Mouse (Mus musculus): ENCODE data around the gene Slc23a2.

Gene Slc23a2

GRCm38 (mm10) chr2:132144971-132145691 is at the start of gene Slc23a2:
TSS of gene Slc23a2 (minus strand) at chr2:132145108.
- DNase-seq: peak; percentile 48 to 58

DNA sequence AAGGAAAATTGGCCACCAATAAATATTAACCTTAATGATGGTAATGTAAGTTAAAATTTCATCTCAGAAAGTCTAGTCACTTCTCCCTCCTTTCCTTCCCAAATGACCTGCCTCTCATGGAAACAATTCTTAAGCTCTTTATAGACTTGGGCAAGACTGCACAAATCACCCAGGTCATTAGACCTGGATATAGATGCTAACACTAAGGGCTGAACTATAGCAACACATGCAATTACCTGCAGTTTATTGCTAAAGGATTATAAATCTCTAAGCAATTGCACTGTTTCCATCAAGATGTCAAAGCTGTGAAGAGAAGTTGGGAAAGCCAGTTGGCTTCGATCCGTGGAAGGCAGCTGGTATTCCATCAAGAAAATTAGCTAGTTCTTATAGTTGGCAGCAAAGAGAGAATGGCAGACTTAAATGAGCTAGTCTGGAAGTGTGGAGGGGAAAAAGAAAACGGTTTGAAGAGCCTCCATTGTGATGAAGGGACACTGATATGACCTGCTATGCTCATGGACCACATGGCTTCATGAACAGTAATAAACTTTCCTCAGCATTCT is 45.8 kb upstream of the Slc23a2 start:
- DNase-seq: no peak

DNA sequence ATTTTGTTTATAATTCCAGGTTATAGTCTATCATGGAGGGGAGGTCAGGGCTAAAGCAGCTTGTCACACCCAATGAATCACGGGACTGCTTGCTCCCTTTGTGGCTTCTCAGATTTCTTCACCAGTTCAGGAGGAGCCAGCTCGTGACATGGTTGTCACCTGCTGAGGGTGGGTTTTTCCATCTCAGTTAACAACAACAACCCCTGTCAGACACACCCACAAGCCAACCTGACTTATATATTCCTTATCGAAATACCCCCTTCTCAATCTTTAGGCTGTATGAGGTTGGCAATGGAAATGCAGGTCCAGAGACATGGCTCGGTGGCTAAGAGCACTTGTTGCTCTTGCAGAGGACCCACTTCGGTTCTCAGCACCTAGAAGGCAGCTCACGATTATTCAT is 39.0 kb upstream of the Slc23a2 start:
- no peak for DNase-seq

DNA sequence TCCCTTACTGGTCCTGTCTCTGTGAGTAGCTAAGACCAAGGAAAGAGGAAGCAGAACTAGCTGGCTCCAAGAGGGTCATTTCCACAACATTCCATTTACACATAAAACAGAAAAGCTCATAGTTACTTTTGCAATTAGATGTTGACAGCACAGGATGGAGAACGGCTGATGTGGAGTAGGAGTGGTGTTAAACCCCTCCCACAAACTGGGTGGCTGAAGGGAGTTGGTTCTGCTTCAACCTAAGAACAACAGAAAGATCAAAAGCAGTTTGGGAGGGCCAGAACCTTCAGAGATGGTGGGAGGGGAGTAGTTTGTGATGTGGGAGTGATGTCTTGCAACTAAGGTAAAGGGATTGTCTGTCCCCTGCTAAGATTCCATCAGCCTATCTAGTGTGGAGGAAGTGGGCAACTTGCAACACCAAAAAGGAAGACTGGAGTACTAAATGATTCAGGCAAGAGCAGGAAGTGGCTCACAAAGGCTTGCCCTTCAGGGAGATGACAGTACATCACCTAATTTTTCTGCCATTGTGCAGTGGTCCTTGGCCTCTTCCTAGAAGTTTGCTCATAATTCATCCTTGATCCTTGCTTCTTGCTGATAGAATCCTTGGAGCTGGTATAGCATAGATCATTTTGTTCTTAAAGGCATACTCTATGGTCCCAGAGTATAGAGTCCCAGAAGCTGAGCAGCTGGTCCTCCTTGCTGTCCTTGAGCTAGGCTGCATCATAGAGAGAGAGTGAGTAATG is 35.7 kb upstream of the Slc23a2 start:
- no peak for DNase-seq

DNA sequence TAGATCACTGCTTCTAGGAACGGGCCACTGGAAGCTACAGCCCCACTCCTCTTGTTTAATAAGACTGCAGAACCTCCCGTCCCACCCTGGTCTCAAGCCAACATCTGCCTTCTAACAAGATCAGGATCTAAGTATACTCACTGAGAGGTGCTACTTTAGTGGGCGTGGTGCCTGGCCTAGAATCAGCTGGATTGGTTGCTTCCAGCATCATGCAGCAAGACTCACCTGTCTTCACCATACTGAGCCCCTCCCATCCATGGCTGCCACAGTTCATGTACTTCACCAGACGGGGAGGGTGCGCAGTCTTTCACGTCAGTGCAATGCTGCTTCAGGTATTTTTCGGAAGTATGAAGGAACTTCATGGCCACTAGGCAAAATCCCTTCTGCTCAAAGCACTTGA is 34.5 kb upstream of the Slc23a2 start:
- DNase-seq: no peak

- no peak for DNase-seq
These were observed 32.5 kb upstream of the Slc23a2 start for GRCm38 (mm10) chr2:132177406-132177805.

GRCm38 (mm10) chr2:132176289-132176848 is 31.5 kb upstream of the Slc23a2 start:
- no peak for DNase-seq

DNA sequence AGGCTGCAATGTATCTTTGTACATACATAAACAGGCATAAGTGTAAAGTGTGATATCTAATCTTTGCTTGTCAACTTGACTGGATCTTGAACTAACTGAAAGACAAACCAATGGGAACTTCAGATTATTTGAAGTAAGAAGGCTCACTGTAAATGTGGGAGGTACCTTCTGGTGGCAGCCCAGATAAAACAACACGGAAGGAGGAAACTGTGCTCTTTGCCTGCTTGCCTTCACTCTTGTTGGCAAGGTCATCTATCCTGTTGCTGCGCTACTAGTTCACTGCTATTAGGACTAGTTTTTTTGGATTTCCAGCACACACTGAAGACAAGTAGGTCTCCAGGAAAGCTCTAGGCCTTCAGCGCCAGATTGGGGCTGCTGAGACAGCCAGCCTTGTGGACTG is 29.1 kb upstream of the Slc23a2 start:
- no peak for DNase-seq

GRCm38 (mm10) chr2:132171939-132172338 is 27.0 kb upstream of the Slc23a2 start:
- DNase-seq: no peak

DNA sequence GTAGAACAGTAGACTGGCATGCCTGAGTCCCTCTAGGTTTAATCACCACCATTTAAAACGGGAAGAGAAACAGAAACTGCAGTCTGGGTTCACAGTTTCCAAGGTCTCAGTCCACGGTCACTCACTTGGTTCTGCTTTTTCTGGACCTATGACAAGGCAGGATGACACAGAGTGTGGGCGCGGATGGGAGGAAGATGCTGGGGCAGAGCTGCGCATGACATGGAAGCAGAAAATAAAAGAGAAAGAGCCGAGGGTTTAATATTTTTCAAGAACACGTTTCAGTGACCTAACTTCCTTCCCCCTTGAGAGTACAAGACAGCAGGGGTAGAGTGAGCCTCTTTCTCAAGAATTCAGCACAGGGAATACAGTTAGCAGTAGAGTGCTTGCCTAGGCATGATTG is 24.2 kb upstream of the Slc23a2 start:
- no peak for DNase-seq

DNA sequence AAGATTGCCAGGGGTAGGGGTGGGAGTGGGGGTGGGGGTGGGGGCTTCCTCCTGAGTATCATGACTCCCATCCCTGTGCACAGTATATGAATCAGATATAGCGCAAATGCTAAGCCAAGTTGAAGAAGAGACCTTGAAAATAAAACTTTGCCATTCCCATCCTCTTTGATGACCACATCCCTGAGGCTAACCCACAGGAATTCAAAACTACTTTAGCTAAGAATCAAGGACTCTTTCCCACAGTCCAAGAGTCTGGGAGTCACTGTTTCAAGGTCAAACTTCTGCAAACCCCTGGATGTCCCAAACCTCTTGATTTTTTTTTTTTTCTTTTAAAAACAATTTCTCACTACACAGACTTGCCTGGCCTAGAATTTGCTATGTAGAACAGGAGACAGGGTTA is 18.7 kb upstream of the Slc23a2 start:
- DNase-seq: no peak

GRCm38 (mm10) chr2:132157482-132157881 is 12.6 kb upstream of the Slc23a2 start:
- peak; percentile 24 to 35 for DNase-seq

GRCm38 (mm10) chr2:132152670-132153069 is 7.8 kb upstream of the Slc23a2 start:
- no peak for DNase-seq

DNA sequence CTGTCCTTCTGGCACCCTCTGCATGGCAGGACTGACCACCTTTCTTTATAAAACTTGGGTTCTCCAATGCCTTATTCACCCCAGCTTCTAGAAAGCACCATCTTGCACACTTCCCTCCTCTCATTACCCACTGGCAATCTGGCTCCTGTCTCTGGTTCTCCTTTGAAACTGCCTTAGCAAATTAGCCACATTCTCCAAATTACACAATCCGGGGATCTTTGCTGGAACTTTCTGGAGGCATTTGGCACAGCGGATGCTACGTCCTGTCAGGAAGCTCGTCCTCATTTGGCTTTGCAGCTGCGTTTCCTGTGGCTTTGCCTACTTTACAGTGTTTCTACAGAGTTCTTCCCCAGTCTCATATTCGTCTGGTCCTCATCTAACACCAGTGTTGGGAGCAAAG is 6.7 kb upstream of the Slc23a2 start:
- DNase-seq: no peak

- no peak for DNase-seq
These were observed 6.0 kb upstream of the Slc23a2 start for GRCm38 (mm10) chr2:132150926-132151325.

GRCm38 (mm10) chr2:132146502-132146901 is 1.6 kb upstream of the Slc23a2 start:
- DNase-seq: no peak

DNA sequence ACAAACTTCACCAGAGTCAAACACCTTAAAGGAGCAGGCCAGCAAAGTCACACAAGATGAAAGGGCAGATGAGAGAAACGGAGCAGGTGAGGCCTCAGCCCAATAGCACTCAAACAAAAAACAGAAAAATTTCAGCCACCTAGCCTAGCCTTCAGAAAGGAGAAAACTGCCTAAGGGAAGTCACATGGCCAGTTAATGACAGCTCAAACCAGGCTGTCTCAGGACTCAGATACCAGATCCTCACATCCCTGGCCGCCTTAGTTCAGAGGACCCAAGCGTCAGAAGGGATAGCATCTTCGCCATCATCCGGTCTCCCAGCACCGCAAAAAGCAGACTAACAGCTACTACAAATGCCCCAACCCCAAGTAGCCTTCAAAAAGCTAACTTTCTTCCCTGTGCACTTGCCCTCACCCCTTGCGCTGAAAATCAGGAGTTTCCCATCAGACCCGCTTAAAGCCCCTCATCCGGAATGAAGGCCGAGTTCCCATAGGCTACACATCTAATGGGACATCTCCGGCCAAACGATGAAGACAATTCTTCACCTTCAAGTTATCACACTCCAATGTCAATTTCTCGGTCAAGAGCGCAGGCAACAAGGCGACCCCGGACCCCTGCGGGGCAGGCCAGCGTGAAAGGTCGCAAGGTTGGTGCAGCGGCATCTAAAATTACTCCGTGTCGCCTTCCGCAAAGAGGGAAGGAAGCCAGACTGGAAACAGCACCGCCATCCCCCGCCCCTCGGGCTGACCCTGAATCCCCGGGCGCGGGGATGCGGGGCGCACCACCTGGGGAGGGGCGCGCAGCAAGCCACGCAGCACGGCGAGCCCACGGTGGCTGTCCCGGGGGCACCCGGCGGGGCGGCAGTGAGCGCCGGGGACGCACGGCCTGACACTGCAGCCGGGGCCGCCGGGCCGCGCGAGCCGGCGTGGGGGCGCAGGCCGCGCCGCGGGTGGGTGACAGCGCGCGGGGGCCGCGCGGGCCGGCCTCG is 673 bp downstream of the Slc23a2 start:
- DNase-seq: peak; percentile 43 to 49

- DNase-seq: no peak
These were observed 2.3 kb downstream of the Slc23a2 start for GRCm38 (mm10) chr2:132142606-132143005.

DNA sequence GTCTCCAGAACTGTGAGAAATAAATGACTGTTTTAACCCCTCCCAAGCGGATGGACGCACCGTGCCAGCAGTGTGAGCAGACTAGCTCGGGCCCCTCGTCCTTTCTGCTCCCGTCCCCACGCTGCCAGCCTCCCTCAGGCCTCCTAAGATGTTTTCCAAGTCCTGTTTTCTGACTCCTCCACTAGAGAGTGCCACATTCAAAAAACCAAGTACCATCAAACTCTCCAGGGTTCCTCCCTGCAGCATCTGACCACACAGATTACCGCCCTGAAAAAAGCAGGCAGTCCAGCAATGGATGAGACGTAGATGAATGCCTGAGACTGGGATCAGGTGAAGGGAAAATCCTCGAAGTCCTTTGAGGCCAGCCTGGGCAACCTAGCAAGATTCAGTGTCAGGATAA is 4.4 kb downstream of the Slc23a2 start:
- no peak for DNase-seq

GRCm38 (mm10) chr2:132139099-132139498 is 5.8 kb downstream of the Slc23a2 start:
- DNase-seq: no peak

GRCm38 (mm10) chr2:132135876-132136637 is 8.9 kb downstream of the Slc23a2 start:
- DNase-seq: peak; percentile 36 to 38

DNA sequence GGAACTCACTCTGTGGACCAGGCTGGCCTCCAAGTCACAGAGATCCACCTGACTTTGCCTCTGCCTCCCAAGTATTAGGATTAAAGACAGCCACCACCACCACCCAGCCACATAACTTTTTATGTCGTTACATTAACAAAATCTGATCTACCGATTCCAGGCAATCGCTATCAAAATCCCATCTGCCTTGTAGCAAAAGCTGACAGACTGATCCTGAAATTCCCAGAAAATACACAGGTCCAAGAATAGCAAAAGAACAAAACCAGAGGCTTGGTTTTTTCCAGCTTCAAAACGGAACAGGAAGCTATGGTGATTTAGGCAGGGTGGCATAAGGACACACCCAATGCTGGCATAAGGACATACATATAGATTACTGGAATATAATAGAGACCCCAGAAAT is 10.2 kb downstream of the Slc23a2 start:
- DNase-seq: no peak
